Mouse (Mus musculus): ENCODE data around the gene Iqschfp.

The Iqschfp gene

GRCm38 (mm10) chr3:68221452-68221851 is 329.4 kb downstream of the Iqschfp start:
- no peak for DNase-seq

- DNase-seq = no peak
Measured at GRCm38 (mm10) chr3:68239887-68240286, 347.9 kb downstream of the Iqschfp start.

GRCm38 (mm10) chr3:68243239-68243638 is 351.2 kb downstream of the Iqschfp start:
- DNase-seq = no peak

GRCm38 (mm10) chr3:68246154-68246553 is 354.1 kb downstream of the Iqschfp start:
- DNase-seq = no peak

GRCm38 (mm10) chr3:68250589-68250988 is 358.6 kb downstream of the Iqschfp start:
- DNase-seq = no peak

- DNase-seq = no peak
Measured at GRCm38 (mm10) chr3:68252335-68252734, 360.3 kb downstream of the Iqschfp start.

GRCm38 (mm10) chr3:68262304-68262703 is 370.3 kb downstream of the Iqschfp start:
- DNase-seq = no peak

- no peak for DNase-seq
Measured at GRCm38 (mm10) chr3:68267905-68268304, 375.9 kb downstream of the Iqschfp start.

- DNase-seq = no peak
Measured at GRCm38 (mm10) chr3:68269251-68269650, 377.2 kb downstream of the Iqschfp start.

GRCm38 (mm10) chr3:68270246-68270645 is 378.2 kb downstream of the Iqschfp start:
- DNase-seq = no peak

- no peak for DNase-seq
Measured at GRCm38 (mm10) chr3:68271457-68271856, 379.4 kb downstream of the Iqschfp start.

GRCm38 (mm10) chr3:68271881-68272280 is 379.8 kb downstream of the Iqschfp start:
- DNase-seq = no peak

GRCm38 (mm10) chr3:68282844-68283594 is 391.0 kb downstream of the Iqschfp start:
- no peak for DNase-seq

- no peak for DNase-seq
Measured at GRCm38 (mm10) chr3:68283595-68283991, 391.6 kb downstream of the Iqschfp start.

- DNase-seq = no peak
Measured at GRCm38 (mm10) chr3:68284500-68284899, 392.5 kb downstream of the Iqschfp start.

GRCm38 (mm10) chr3:68296752-68297151 is 404.7 kb downstream of the Iqschfp start:
- DNase-seq = no peak

- DNase-seq = no peak
Measured at GRCm38 (mm10) chr3:68305647-68306046, 413.6 kb downstream of the Iqschfp start.

GRCm38 (mm10) chr3:68306726-68307125 is 414.7 kb downstream of the Iqschfp start:
- no peak for DNase-seq

- DNase-seq = no peak
Measured at GRCm38 (mm10) chr3:68325575-68325974, 433.5 kb downstream of the Iqschfp start.

- no peak for DNase-seq
Measured at GRCm38 (mm10) chr3:68332515-68332914, 440.5 kb downstream of the Iqschfp start.

GRCm38 (mm10) chr3:68335501-68335900 is 443.5 kb downstream of the Iqschfp start:
- DNase-seq = no peak

GRCm38 (mm10) chr3:68350624-68351023 is 458.6 kb downstream of the Iqschfp start:
- no peak for DNase-seq

- no peak for DNase-seq
Measured at GRCm38 (mm10) chr3:68351461-68351860, 459.4 kb downstream of the Iqschfp start.

GRCm38 (mm10) chr3:68352961-68353360 is 460.9 kb downstream of the Iqschfp start:
- no peak for DNase-seq

GRCm38 (mm10) chr3:68353492-68353891 is 461.5 kb downstream of the Iqschfp start:
- DNase-seq = peak; percentile 35

Measured in kidney, adult 18-20 months (tissue).